23 mouse cellular contexts compared by ENCODE assay signal in the genomic region with DNA sequence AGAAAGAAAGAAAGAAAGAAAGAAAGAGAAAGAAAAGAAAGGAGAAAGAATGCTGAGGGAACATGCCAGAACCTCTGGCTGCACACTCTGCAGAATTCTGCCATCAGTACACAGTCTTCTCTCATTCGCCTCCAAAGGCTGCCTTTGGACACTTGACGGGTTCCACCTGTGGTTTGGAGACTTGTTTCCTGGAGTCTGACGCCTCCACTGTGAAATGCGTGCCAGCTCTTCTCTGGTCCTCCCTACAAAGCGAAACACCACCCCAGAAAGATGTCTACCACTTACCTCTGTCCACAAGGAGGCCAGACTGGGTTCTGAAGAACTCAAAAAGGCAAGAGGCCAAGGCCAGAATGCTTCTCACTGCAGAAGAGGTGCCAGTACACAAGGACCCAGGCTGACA. TPM values are rescaled to one million over a fixed set of nuclear protein-coding genes. Genes with fewer than 3 reads are reported as not detected.
DNase-seq lines count a peak whose midpoint lies in the region; ATAC-seq and TF ChIP-seq lines count a peak whose summit lies in the region.
"Had no signal": no experiment of that assay in that cellular context is flagged by ENCODE, and none has a peak within 500 bp of the region (broad histone marks: within the 10 kb centered on the region; RNA-seq: fewer than 3 reads in every experiment).

No protein-coding gene starts in this region.

- no peak overlapping the region for H3K9ac ChIP-seq in lung, embryonic 14.5 days
- H3K9ac ChIP-seq: embryonic facial prominence, embryonic 13.5 days; forebrain, embryonic 12.5 days; heart, embryonic 13.5 days; hindbrain, embryonic 15.5 days had no signal

- H3K4me2 ChIP-seq in lung, embryonic 14.5 days = no peak overlapping the region
- H3K4me2 ChIP-seq: embryonic facial prominence, embryonic 13.5 days; forebrain, embryonic 12.5 days; heart, embryonic 13.5 days; hindbrain, embryonic 15.5 days had no signal

- no peak for TF ChIP-seq CTCF in lung, embryonic 14.5 days (IDR thresholded peaks at IDR 0.05; ENCODE audit: low read depth)
- TF ChIP-seq CTCF in lung, adult 2 months (IDR thresholded peaks at IDR 0.05; ENCODE audit: insufficient read depth, low read length) = no peak

- H3K4me3 ChIP-seq in lung, embryonic 14.5 days (ENCODE audit: low read depth, low read length) = no peak overlapping the region
- H3K4me3 ChIP-seq in lung, adult 2 months (replicated peaks; ENCODE audit: extremely low read depth, low read depth, low read length) = no peak overlapping the region
- H3K4me3 ChIP-seq: embryonic facial prominence, embryonic 13.5 days; forebrain, embryonic 12.5 days; heart, embryonic 13.5 days; hindbrain, embryonic 15.5 days had no signal

- no peak overlapping the region for H3K27ac ChIP-seq in lung, embryonic 14.5 days (ENCODE audit: low read depth)
- H3K27ac ChIP-seq: embryonic facial prominence, embryonic 13.5 days; forebrain, embryonic 12.5 days; heart, embryonic 13.5 days; hindbrain, embryonic 15.5 days had no signal

- peak; percentile 5 to 27 for DNase-seq in heart, adult 9 months (ENCODE audit: low spot score in 2 of 2)
- DNase-seq in heart, postnatal 4 days = no peak
- DNase-seq in lung, embryonic 14.5 days = peak; percentile 20
- DNase-seq in lung, adult 2 months = no peak
- peak; percentile 15 for DNase-seq in urinary bladder, postnatal 14 days (ENCODE audit: low spot score)
- DNase-seq in urinary bladder, postnatal 4 days (ENCODE audit: low spot score in 2 of 2) = no peak
- DNase-seq in left cerebral cortex, adult 18-20 months (ENCODE audit: low spot score in 2 of 2) = no peak
- DNase-seq: adrenal gland, adult 2 months; adrenal gland, postnatal 25 days; cerebellum, adult 18-20 months; cerebellum, adult 9-11 months; cerebellum, postnatal 36 days; gastrocnemius, postnatal 10 days had no signal

- H3K9me3 ChIP-seq in lung, embryonic 14.5 days (ENCODE audit: low read depth, low read length) = no peaks in the 10 kb centered on the region
- H3K9me3 ChIP-seq: embryonic facial prominence, embryonic 13.5 days; forebrain, embryonic 12.5 days; heart, embryonic 13.5 days; hindbrain, embryonic 15.5 days had no signal

- no peak for TF ChIP-seq POLR2A in lung, adult 2 months (IDR thresholded peaks at IDR 0.05; ENCODE audit: borderline replicate concordance, extremely low read depth, low read depth, low read length)

- ATAC-seq in lung, embryonic 14.5 days (ENCODE audit: insufficient read depth) = no peak
- ATAC-seq: forebrain, embryonic 16.5 days had no signal

- no peaks in the 10 kb centered on the region for H3K27me3 ChIP-seq in lung, embryonic 14.5 days (ENCODE audit: insufficient read depth, low read length)

- no peaks in the 10 kb centered on the region for H3K4me1 ChIP-seq in lung, embryonic 14.5 days (ENCODE audit: insufficient read depth)
- no peaks in the 10 kb centered on the region for H3K4me1 ChIP-seq in lung, adult 2 months (ENCODE audit: control insufficient read depth, insufficient read depth, low read length)
- H3K4me1 ChIP-seq: embryonic facial prominence, embryonic 13.5 days; heart, embryonic 13.5 days; hindbrain, embryonic 15.5 days had no signal

- no peaks in the 10 kb centered on the region for H3K36me3 ChIP-seq in lung, embryonic 14.5 days (ENCODE audit: insufficient read depth)
- H3K36me3 ChIP-seq: embryonic facial prominence, embryonic 13.5 days; forebrain, embryonic 12.5 days; heart, embryonic 13.5 days; hindbrain, embryonic 15.5 days had no signal

- 51% methylated on average over 5 of the region's 5 CpGs for WGBS in lung, embryonic 14.5 days
- WGBS in lung, adult 2 months = 47% methylated on average over 5 of the region's 5 CpGs

RNA-seq across cellular contexts. Expression of gene 1700018G05Rik, which starts 8.6 kb away (rescaled TPM):
- total RNA-seq in heart, postnatal 4 days (2021) = not detected
- polyA plus RNA-seq in lung, embryonic 14.5 days (2014; fragmentation: Nextera tagmentation; extraction: Ambion mirVana) = not detected in 2 replicates
- not detected in 2 replicates for polyA plus RNA-seq in lung, adult 2 months (2012; rRNA removed)
- total RNA-seq in left cerebral cortex, adult 18-20 months (2021) = not detected
- total RNA-seq: adrenal gland, adult 2 months; adrenal gland, postnatal 25 days; ES-E14; gastrocnemius, postnatal 10 days; gastrocnemius, postnatal 4 days had no signal
- polyA plus RNA-seq: adrenal gland, adult 2 months; embryonic facial prominence, embryonic 13.5 days; forebrain, embryonic 12.5 days; forebrain, embryonic 16.5 days; frontal cortex, adult 2 months; heart, embryonic 13.5 days; heart, postnatal 0 days; hindbrain, embryonic 11.5 days; hindbrain, embryonic 15.5 days had no signal

RNA-seq across cellular contexts. Expression of gene 1700011M02Rik, which starts 28.0 kb away (rescaled TPM):
- not detected for total RNA-seq in heart, postnatal 4 days (2021)
- not detected in 2 replicates for polyA plus RNA-seq in lung, embryonic 14.5 days (2014; fragmentation: Nextera tagmentation; extraction: Ambion mirVana)
- polyA plus RNA-seq in lung, adult 2 months (2012; rRNA removed) = not detected in 2 replicates
- total RNA-seq in left cerebral cortex, adult 18-20 months (2021) = not detected
- total RNA-seq: adrenal gland, adult 2 months; adrenal gland, postnatal 25 days; ES-E14; gastrocnemius, postnatal 10 days; gastrocnemius, postnatal 4 days had no signal
- polyA plus RNA-seq: adrenal gland, adult 2 months; embryonic facial prominence, embryonic 13.5 days; forebrain, embryonic 12.5 days; forebrain, embryonic 16.5 days; frontal cortex, adult 2 months; heart, embryonic 13.5 days; heart, postnatal 0 days; hindbrain, embryonic 11.5 days; hindbrain, embryonic 15.5 days had no signal

RNA-seq across cellular contexts. Expression of gene Dmrtc1a, which starts 28.3 kb away (rescaled TPM):
- total RNA-seq in heart, postnatal 4 days (2021) = under 1 TPM in 1 of 2 experiments, not detected in 1; 0.31 TPM
- 0.63 and 0.66 TPM in 2 replicates for polyA plus RNA-seq in lung, embryonic 14.5 days (2014; fragmentation: Nextera tagmentation; extraction: Ambion mirVana)
- polyA plus RNA-seq in lung, adult 2 months (2012; rRNA removed) = 0.53 and 1.2 TPM in 2 replicates
- total RNA-seq in left cerebral cortex, adult 18-20 months (2021) = 1 to 10 TPM; 6.5 to 7.9 TPM
- total RNA-seq: adrenal gland, adult 2 months; adrenal gland, postnatal 25 days; gastrocnemius, postnatal 10 days; gastrocnemius, postnatal 4 days had no signal

Comparison
In these comparisons a context has a peak if more than half of its experiments do, and no peak if none do; other contexts are left out.
1. DNase-seq: peak in heart, adult 9 months (2 of 2), lung, embryonic 14.5 days (single experiment) and urinary bladder, postnatal 14 days (single experiment); none in heart, postnatal 4 days (single experiment), lung, adult 2 months (single experiment), urinary bladder, postnatal 4 days (0 of 2) and left cerebral cortex, adult 18-20 months (0 of 2).
2. RNA of gene Dmrtc1a, which starts 28.3 kb away (total RNA-seq): 6.5 to 7.9 TPM in left cerebral cortex, adult 18-20 months; 0.31 TPM in heart, postnatal 4 days; every median in the first group is over 4 times any median in the second.